Mouse (Mus musculus) thymus, adult 2 months (tissue): ENCODE measurements around the gene Tle4.

Experiments used
- CTCF ChIP-seq: fragments of 200-500 bp; IDR thresholded peaks from 2 replicates; pipeline ENCODE4 v1.5.1; 2012; ENCODE audit warnings: mild to moderate bottlenecking, control low read depth, low read length, moderate library complexity, borderline replicate concordance; ENCODE audit not compliant: control insufficient read depth, poor library complexity, insufficient read depth; ENCODE audit errors: extremely low read depth
- POLR2A ChIP-seq: fragments of 200-500 bp; IDR thresholded peaks from 2 replicates; pipeline ENCODE4 v1.6.1; 2012; ENCODE audit warnings: mild to moderate bottlenecking, low read length, control low read depth, moderate library complexity; ENCODE audit not compliant: control insufficient read depth, poor library complexity, insufficient read depth; ENCODE audit errors: extremely low read depth

DNA sequence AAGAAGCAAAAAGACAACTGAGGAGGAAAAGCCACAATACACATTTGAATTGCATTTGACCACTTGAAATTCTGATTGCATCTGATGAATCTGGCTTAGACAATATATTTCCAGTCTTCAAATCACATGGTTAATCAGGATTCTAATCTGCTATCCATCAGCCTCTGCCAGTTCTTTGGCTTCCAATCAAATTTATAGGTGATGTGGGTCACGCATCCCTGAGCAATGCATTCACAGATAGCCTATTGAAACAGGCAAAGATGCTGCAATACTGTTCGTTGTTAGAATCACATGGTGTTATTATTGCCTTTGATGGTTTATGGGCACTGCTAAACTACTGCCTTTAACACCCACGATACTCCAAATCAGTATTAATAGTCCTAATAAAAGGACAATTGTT is 30.8 kb downstream of the Tle4 start:
- no peak for TF ChIP-seq CTCF
- no peak for TF ChIP-seq POLR2A
